Mouse (Mus musculus) brain, embryonic 14.5 days (tissue): Measurements from ENCODE around the gene Jade1.

Experiments
- CTCF ChIP-seq: fragments of 200-500 bp; IDR thresholded peaks from 2 replicates; pipeline ENCODE4 v1.5.1; 2012; ENCODE audit warnings: inconsistent platforms, mild to moderate bottlenecking, moderate library complexity, borderline replicate concordance; ENCODE audit not compliant: insufficient read depth, insufficient read length; ENCODE audit errors: extremely low read depth
- POLR2A ChIP-seq: fragments of 200-500 bp; IDR thresholded peaks from 2 replicates; pipeline ENCODE4 v1.6.1; 2012; ENCODE audit warnings: mild to moderate bottlenecking, inconsistent platforms, borderline replicate concordance; ENCODE audit not compliant: poor library complexity, insufficient read depth, insufficient read length, severe bottlenecking; ENCODE audit errors: extremely low read depth

DNA sequence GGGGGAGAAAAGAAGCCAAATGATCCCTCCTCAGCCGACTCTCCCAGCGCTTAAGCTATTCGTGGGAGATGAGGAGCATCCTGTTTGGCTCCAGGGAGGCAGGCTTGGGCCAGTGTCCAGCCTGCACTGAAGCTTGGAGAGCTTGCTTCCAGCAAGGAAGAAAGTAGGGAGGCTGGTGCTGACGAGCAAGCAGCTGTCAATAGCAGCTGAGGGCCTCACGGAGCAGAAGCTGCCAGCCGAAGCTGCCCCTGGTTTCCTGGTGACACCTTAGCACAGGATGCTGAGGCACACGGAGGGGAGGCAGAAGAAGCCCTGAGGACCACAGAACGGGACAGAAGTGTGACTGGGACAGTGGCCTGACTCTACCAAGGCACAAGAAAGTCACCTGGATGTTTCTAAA lies 24.0 kb upstream of the Jade1 start:
- no peak for TF ChIP-seq CTCF
- TF ChIP-seq POLR2A: no peak
